Mouse (Mus musculus) cerebellum, adult 18-20 months (tissue): ENCODE measurements at regions not wholly inside any gene's neighbourhood (a gene's known extent, or its start where the extent isn't known, plus 50 kb on each side); places are given as distances from the start of the nearest gene placed in this dataset.
"Not testable (repeated sequence)": the region's sequence is repeated elsewhere in the genome, so short reads cannot be mapped to it uniquely, and the experiment has no call there.

ENCODE experiments used
- DNase-seq, 2 experiments: peaks; one replicate each; pipeline ENCODE4 v3.0.0; 2021

GRCm38 (mm10) chr8:20436956-20437355, 73.9 kb upstream of the Gm15319 start:
- DNase-seq, result peak; percentile 7 to 9

GRCm38 (mm10) chr8:20433236-20433635, 70.2 kb upstream of the Gm15319 start:
- peak in 1 of 2 experiments; percentile 11 for DNase-seq

- DNase-seq, result peak in 1 of 2 experiments; percentile 5
These were observed 66.5 kb upstream of the Gm15319 start for GRCm38 (mm10) chr8:20429469-20429868.

- not testable (repeated sequence) for DNase-seq
These were observed 61.9 kb upstream of the Gm15319 start for GRCm38 (mm10) chr8:20424903-20425222.

GRCm38 (mm10) chr8:20424104-20424902, 61.3 kb upstream of the Gm15319 start:
- DNase-seq, result peak; percentile 99 to 100

GRCm38 (mm10) chr8:20420807-20421206, 57.8 kb upstream of the Gm15319 start:
- DNase-seq, result not testable (repeated sequence)
